Mouse (Mus musculus): ENCODE results near the gene Cercam. TPM values are rescaled to one million over a fixed set of nuclear protein-coding genes. Genes with fewer than 3 reads are reported as not detected.

The Cercam gene
- polyA plus RNA-seq, 1 experiment = 58.2 TPM

- Histone ChIP-seq H3K4me3 (ENCODE audit: insufficient read depth, low read length) (no peak overlapping the region), H3K4me1 (ENCODE audit: control insufficient read depth, insufficient read depth, low read length) (peaks cover 17% of the 10 kb centered on the region), H3K27ac (ENCODE audit: insufficient read depth, low read length) (no peak overlapping the region)
- TF ChIP-seq POLR2A (IDR thresholded peaks at IDR 0.05; ENCODE audit: low read depth, low read length) (no peak), CTCF (IDR thresholded peaks at IDR 0.05; ENCODE audit: borderline replicate concordance, insufficient read depth, low read length) (no peak)
Measured at GRCm38 (mm10) chr2:29852957-29853485, 15.9 kb upstream of the Cercam start.

GRCm38 (mm10) chr2:29853736-29854135 is 15.2 kb upstream of the Cercam start:
- TF ChIP-seq POLR2A (IDR thresholded peaks at IDR 0.05; ENCODE audit: low read depth, low read length) (no peak), CTCF (IDR thresholded peaks at IDR 0.05; ENCODE audit: borderline replicate concordance, insufficient read depth, low read length) (no peak)
- Histone ChIP-seq H3K4me3 (ENCODE audit: insufficient read depth, low read length) (no peak overlapping the region), H3K27ac (ENCODE audit: insufficient read depth, low read length) (no peak overlapping the region), H3K4me1 (ENCODE audit: control insufficient read depth, insufficient read depth, low read length) (peaks cover 22% of the 10 kb centered on the region)

- peaks cover 22% of the 10 kb centered on the region for H3K4me1 ChIP-seq (ENCODE audit: control insufficient read depth, insufficient read depth, low read length)
- TF ChIP-seq CTCF (IDR thresholded peaks at IDR 0.05; ENCODE audit: borderline replicate concordance, insufficient read depth, low read length) (no peak), POLR2A (IDR thresholded peaks at IDR 0.05; ENCODE audit: low read depth, low read length) (no peak)
- no peak overlapping the region for H3K4me3 ChIP-seq (ENCODE audit: insufficient read depth, low read length)
- no peak overlapping the region for H3K27ac ChIP-seq (ENCODE audit: insufficient read depth, low read length)
Measured at GRCm38 (mm10) chr2:29855585-29856210, 13.3 kb upstream of the Cercam start.

GRCm38 (mm10) chr2:29856451-29857260 is 12.3 kb upstream of the Cercam start:
- TF ChIP-seq CTCF (IDR thresholded peaks at IDR 0.05; ENCODE audit: borderline replicate concordance, insufficient read depth, low read length) (no peak), POLR2A (IDR thresholded peaks at IDR 0.05; ENCODE audit: low read depth, low read length) (no peak)
- H3K4me1 ChIP-seq (ENCODE audit: control insufficient read depth, insufficient read depth, low read length) = peaks cover 22% of the 10 kb centered on the region
- H3K27ac ChIP-seq (ENCODE audit: insufficient read depth, low read length) = peak overlapping the region; percentile 49; the same call in 1 of the 2 replicates
- H3K4me3 ChIP-seq (ENCODE audit: insufficient read depth, low read length) = no peak overlapping the region

- TF ChIP-seq POLR2A (IDR thresholded peaks at IDR 0.05; ENCODE audit: low read depth, low read length) = no peak
- TF ChIP-seq CTCF (IDR thresholded peaks at IDR 0.05; ENCODE audit: borderline replicate concordance, insufficient read depth, low read length) = no peak
- H3K4me3 ChIP-seq (ENCODE audit: insufficient read depth, low read length) = no peak overlapping the region
- peak overlapping the region; percentile 38 for H3K27ac ChIP-seq (ENCODE audit: insufficient read depth, low read length)
- peaks cover 22% of the 10 kb centered on the region for H3K4me1 ChIP-seq (ENCODE audit: control insufficient read depth, insufficient read depth, low read length)
Measured at GRCm38 (mm10) chr2:29857341-29857740, 11.6 kb upstream of the Cercam start.

- H3K4me1 ChIP-seq (ENCODE audit: control insufficient read depth, insufficient read depth, low read length) = peaks cover 22% of the 10 kb centered on the region
- no peak for TF ChIP-seq POLR2A (IDR thresholded peaks at IDR 0.05; ENCODE audit: low read depth, low read length)
- no peak for TF ChIP-seq CTCF (IDR thresholded peaks at IDR 0.05; ENCODE audit: borderline replicate concordance, insufficient read depth, low read length)
- no peak overlapping the region for H3K4me3 ChIP-seq (ENCODE audit: insufficient read depth, low read length)
- H3K27ac ChIP-seq (ENCODE audit: insufficient read depth, low read length) = peak overlapping the region; percentile 38; the same call in 1 of the 2 replicates
Measured at GRCm38 (mm10) chr2:29857967-29858366, 11.0 kb upstream of the Cercam start.

GRCm38 (mm10) chr2:29858748-29859473 is 10.1 kb upstream of the Cercam start:
- H3K4me1 ChIP-seq (ENCODE audit: control insufficient read depth, insufficient read depth, low read length) = peaks cover 22% of the 10 kb centered on the region
- H3K4me3 ChIP-seq (ENCODE audit: insufficient read depth, low read length) = no peak overlapping the region
- H3K27ac ChIP-seq (ENCODE audit: insufficient read depth, low read length) = no peak overlapping the region
- no peak for TF ChIP-seq CTCF (IDR thresholded peaks at IDR 0.05; ENCODE audit: borderline replicate concordance, insufficient read depth, low read length)
- TF ChIP-seq POLR2A (IDR thresholded peaks at IDR 0.05; ENCODE audit: low read depth, low read length) = no peak

GRCm38 (mm10) chr2:29865125-29865524 is 3.8 kb upstream of the Cercam start:
- Histone ChIP-seq H3K27ac (ENCODE audit: insufficient read depth, low read length) (no peak overlapping the region), H3K4me1 (ENCODE audit: control insufficient read depth, insufficient read depth, low read length) (no peaks in the 10 kb centered on the region), H3K4me3 (ENCODE audit: insufficient read depth, low read length) (no peak overlapping the region)
- no peak for TF ChIP-seq POLR2A (IDR thresholded peaks at IDR 0.05; ENCODE audit: low read depth, low read length)

GRCm38 (mm10) chr2:29869646-29870451 is 885 bp downstream of the Cercam start:
- TF ChIP-seq CTCF (IDR thresholded peaks at IDR 0.05; ENCODE audit: borderline replicate concordance, insufficient read depth, low read length) = no peak
- TF ChIP-seq POLR2A (IDR thresholded peaks at IDR 0.05; ENCODE audit: low read depth, low read length) = peak; percentile 66
- Histone ChIP-seq H3K4me1 (ENCODE audit: control insufficient read depth, insufficient read depth, low read length) (no peaks in the 10 kb centered on the region), H3K4me3 (ENCODE audit: insufficient read depth, low read length) (peak overlapping the region; percentile 50), H3K27ac (ENCODE audit: insufficient read depth, low read length) (peak overlapping the region; percentile 48)

All from embryonic fibroblast, embryonic 13.5 days (primary cell).